Mouse (Mus musculus) CD4-positive, CD25-positive, alpha-beta regulatory T cell, adult 2 months (primary cell): ENCODE results near the gene Acsm3.

Experiments
- DNase-seq: peaks from one replicate; pipeline ENCODE4 v3.0.0-alpha.2; 2012; ENCODE audit warnings: low read depth, low spot score

Acsm3 gene

DNA sequence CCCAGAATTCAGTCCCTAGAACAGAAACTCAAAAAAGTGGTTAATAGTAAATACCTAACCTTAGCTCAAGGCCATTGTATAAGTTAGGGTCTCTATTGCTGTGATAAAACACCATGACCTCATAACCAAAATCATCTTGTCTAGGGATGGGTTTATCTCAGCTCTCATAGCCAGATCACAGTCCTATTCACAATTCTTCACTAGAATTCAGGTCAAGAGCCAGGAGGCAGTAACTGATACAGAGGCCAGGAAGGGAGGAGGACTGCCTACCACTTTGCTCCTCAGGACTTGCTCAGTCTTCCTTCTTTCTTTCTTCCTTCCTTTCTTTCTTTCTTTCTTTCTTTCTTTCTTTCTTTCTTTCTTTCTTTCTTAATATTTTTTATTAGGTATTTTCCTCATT, 34.6 kb downstream of the Acsm3 start:
- DNase-seq: no peak

DNA sequence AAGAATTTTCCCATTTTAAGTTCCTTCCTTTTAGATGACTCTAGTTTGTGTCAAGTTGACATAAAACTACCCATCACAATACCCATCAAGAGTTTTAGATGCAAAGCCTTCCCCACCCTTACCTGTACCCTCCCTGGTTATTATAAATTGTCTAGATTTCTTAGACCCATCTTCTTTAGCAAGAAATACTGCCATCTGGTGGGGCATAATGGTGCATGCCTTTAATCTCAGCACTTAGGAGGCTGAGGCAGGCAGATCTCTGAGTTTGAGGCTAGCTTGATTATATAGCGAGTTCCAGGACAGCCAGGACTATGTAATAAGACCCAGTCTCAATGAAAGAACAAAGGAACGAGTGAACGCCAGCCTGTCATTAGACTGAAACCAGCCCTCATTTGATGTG, 39.8 kb downstream of the Acsm3 start:
- DNase-seq: peak; percentile 48

DNA sequence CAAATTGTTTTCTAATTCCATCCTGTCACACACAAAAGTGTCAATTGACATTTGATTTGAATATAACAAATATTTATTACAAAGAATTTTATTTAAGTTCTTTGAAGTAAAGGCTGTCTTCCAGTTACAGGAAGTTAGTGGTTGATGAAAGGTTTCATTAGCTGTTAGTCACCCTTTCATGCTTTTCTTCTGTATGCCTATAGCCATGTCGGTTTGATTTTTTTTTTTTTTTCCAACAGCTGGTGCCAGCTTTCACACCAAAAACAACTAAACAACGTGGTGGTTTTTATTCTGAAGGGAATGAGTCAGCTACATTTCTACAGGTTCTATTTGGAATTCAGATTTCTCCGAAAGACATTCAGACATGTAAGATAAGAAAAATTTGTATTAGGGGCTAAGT, 40.3 kb downstream of the Acsm3 start:
- peak; percentile 42 for DNase-seq

DNA sequence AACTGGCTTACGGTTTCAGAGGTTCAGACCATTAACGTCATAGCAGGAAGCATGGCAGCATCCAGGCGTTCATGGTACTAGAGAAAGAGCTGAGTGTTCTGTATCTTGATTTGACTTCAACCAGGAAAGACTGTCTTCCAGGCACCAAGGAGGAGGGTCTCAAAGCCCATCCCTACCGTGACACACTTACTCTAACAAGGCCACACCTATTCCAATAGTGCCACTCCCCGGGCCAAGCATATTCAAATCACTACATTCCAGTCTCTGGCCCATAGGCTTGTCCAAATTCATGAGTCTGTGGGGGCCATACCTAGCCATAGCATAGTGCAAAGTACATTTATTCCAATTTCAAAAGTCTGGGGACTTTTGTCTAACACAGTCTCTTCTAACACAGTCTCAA, 46.7 kb downstream of the Acsm3 start:
- DNase-seq: no peak

DNA sequence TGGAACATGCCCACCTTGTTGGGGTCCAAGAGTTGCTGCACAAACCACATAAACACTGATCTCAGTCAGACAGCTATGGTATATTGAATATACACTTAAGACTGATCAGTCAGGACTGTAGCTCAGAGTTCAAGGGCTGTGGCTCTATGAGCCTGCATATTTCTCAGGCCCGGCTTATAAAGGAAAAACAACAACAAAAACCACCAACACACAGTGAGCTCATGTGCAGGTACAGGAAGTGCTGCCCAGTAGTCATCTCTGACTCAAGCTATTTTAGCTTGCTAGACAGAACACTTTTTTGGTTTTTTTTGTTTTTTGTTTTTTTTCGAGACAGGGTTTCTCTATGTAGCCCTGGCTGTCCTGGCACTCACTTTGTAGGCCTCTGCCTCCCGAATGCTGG, 48.0 kb downstream of the Acsm3 start:
- peak; percentile 13 for DNase-seq

DNA sequence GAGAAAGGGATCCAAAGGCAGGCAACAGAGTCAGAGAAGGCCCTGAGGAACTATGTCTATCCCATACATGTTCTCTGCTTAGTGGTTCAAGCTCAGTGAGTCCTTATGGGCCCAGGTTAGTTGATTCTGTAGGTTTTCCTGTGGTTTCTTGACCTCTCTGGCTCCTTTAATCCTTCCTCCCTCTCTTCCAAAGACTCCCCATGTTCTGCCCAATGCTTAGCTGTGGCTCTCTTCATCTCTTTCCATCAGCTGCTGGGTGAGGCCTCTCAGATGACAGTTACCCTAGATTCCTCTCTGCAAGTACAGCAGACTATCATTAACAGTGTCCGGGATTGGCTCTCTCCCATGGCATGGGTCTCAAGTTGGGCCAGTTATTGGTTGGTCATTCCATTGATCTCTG, 74.6 kb downstream of the Acsm3 start:
- peak; percentile 24 for DNase-seq

DNA sequence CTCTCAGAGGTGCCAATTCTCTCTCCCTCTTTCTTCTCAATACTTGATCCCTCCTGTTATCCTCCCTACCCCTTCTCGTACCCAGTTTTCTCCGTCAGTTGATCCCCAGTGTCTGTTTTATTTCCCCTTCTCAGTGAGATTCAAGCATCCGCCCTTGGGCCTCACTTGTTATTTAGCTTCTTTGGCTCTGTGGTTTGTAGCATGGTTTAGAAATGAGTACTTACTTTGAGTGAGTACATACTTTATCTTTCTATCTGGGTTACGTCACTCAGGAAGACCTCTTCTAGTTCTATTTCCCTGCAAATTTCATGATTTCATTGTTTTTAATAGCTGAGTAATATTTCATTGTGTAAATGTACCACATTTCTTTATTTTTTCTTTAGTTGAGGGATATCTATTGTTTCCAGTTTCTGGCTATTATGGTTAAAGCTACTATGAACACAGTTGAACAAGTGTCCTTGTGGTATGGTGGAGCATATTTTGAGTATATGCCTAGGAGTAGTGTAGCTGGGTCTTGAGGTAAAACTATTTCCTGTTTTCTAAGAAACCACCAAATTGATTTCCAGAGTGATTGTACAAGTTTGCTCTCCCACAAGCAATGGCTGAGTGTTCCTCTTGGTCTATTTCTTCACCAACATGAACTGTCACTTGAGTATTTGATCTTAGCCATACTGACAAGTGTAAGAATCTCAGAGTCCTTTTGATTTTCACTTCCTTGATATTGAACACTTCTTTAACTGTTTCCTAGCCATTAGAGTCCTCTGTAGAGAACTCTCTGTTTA, 75.5 kb downstream of the Acsm3 start:
- peak; percentile 84 for DNase-seq
